Mouse (Mus musculus) olfactory bulb, adult 2 months (tissue): ENCODE measurements around the gene Zscan5b.

Source experiments
- CTCF ChIP-seq: fragments of 200-500 bp; IDR thresholded peaks from 2 replicates; pipeline ENCODE4 v1.5.1; 2012; ENCODE audit warnings: low read depth, mild to moderate bottlenecking, low read length, moderate library complexity; ENCODE audit not compliant: insufficient read depth
- POLR2A ChIP-seq: fragments of 200-500 bp; IDR thresholded peaks from 2 replicates; pipeline ENCODE4 v1.6.1; 2012; ENCODE audit warnings: mild to moderate bottlenecking, low read depth, low read length, moderate library complexity; ENCODE audit not compliant: insufficient read depth

GRCm38 (mm10) chr7:6262120-6262519 is 40.0 kb downstream of the Zscan5b start:
- TF ChIP-seq POLR2A (no peak), CTCF (no peak)
